Mouse (Mus musculus): ENCODE data around the gene Bhlha15. TPM values are rescaled to one million over a fixed set of nuclear protein-coding genes. Genes with fewer than 3 reads are reported as not detected.
A peak's percentile ranks its signal among the peaks of the same experiment; 100 is the strongest.

Gene Bhlha15
- 1.3 TPM in 2 replicates for polyA plus RNA-seq (2016; fragmentation: Nextera tagmentation; extraction: Ambion mirVana)

DNA sequence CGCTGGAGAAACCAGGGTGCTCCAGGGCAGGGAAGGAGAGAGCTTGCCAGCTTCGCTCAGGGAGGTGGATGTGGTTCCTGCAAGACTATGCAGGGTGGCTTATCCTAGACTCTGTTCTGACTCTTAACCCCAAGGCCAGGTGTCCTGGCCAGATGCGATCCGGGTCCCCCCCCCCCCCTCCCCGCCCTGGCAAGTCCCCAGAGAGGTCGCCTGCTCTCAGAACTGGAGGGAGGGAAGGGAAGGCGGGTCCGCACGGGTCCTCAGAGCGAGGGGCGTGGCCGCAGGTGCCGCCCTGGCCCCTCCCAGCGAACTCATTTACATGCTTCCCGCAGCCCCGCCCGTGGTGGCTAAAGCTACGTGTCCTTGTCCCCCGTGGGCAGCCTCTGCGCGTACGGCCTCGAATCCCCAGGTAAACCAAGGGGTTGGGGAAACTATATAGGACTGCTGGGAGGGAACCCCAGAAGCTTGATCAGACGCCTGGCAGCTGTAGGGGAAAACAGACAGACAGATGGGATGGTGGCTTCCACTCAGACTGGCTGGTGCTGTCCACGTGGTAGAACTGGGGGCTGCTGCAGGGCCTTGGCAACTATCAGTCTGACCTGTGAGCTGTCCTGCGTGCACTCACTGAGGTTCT lies at the start of gene Bhlha15:
Gene Bhlha15 (plus strand): TSS at position 337 of the 634 bp plus-strand sequence.
- Histone ChIP-seq H3K27me3 (ENCODE audit: insufficient read depth, poor library complexity, severe bottlenecking) (no peaks in the 10 kb centered on the region), H3K9me3 (no peaks in the 10 kb centered on the region), H3K4me3 (peak within 1 kb of the TSS; percentile 56), H3K4me1 (peaks cover 56% of the 10 kb centered on the region), H3K36me3 (peaks cover 14% of the 10 kb centered on the region), H3K27ac (peak within 1 kb of the TSS; percentile 70)
- DNase-seq (ENCODE audit: low spot score), result peak; percentile 91
- WGBS, result 2% methylated on average over 22 of the region's 26 CpGs

DNA sequence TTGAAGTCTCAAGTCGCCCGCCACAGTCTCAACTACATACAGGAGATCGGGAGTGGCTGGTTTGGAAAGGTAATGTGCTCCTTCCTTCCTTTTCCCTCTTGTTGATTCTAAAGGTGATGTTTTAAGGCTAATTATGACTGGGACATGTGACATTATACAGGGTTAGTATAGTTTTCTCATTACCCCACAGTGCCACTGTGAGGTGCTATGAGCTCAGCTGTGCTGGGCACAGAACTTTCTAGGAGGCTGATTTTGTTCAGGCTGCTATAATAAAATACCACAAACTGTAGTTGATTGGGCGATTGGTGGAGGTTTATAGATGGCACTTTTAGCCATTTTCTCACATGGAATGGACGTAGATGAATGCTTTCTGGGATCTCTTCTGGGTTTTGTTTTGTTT lies 46.6 kb upstream of the Bhlha15 start:
- H3K36me3 ChIP-seq, result peaks cover 42% of the 10 kb centered on the region
- DNase-seq (ENCODE audit: low spot score), result no peak
- H3K27ac ChIP-seq, result no peak overlapping the region
- WGBS, result 88% methylated on average over 5 of the region's 5 CpGs
- no peaks in the 10 kb centered on the region for H3K9me3 ChIP-seq
- H3K4me1 ChIP-seq, result no peaks in the 10 kb centered on the region
- no peaks in the 10 kb centered on the region for H3K27me3 ChIP-seq (ENCODE audit: insufficient read depth, poor library complexity, severe bottlenecking)
- no peak overlapping the region for H3K4me3 ChIP-seq

DNA sequence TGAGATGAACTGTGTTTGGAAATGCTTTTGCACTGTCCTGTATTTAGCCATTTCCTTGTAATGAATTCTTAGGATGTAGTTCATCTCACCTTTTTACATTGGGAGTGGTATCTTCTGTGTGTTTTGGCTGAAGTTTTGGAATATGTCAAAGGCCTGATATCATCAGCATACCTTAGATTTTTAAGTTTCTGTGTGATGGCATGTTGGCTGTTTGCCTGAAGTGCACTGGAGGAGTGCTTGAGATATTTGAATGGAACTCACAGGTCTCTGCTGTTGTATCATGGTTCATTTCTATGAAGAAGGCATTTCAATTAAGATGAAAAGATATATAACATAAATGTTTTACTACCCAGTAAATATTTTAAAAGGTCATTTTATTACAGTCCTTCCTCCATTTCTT lies 43.2 kb upstream of the Bhlha15 start:
- no peak for DNase-seq (ENCODE audit: low spot score)
- Histone ChIP-seq H3K27ac (no peak overlapping the region), H3K4me3 (no peak overlapping the region), H3K36me3 (peaks cover 53% of the 10 kb centered on the region), H3K4me1 (no peaks in the 10 kb centered on the region), H3K9me3 (no peaks in the 10 kb centered on the region), H3K27me3 (ENCODE audit: insufficient read depth, poor library complexity, severe bottlenecking) (no peaks in the 10 kb centered on the region)

DNA sequence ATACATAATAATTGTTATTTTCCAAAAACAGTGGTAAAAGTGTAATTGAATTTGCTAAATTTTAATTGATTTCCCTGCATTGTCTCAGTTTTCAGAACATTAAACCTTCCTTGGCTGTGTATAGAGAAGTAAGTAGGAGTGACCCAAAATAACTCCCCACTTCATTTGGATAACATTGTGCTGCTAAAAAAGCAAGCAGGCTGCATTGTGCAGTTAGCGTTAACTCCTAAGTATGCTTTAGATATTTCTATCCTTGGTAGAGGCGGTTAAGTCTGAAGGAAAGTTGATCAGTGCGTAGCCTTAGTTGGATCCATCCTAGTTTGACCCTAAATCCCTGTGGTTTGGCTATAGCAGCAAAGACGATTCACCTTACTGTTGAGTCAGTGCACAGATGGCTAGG lies 40.6 kb upstream of the Bhlha15 start:
- H3K27ac ChIP-seq, result no peak overlapping the region
- H3K36me3 ChIP-seq, result peaks cover 49% of the 10 kb centered on the region
- no peak overlapping the region for H3K4me3 ChIP-seq
- no peaks in the 10 kb centered on the region for H3K27me3 ChIP-seq (ENCODE audit: insufficient read depth, poor library complexity, severe bottlenecking)
- 88% methylated on average over 4 of the region's 4 CpGs for WGBS
- no peaks in the 10 kb centered on the region for H3K9me3 ChIP-seq
- no peak for DNase-seq (ENCODE audit: low spot score)
- no peaks in the 10 kb centered on the region for H3K4me1 ChIP-seq

DNA sequence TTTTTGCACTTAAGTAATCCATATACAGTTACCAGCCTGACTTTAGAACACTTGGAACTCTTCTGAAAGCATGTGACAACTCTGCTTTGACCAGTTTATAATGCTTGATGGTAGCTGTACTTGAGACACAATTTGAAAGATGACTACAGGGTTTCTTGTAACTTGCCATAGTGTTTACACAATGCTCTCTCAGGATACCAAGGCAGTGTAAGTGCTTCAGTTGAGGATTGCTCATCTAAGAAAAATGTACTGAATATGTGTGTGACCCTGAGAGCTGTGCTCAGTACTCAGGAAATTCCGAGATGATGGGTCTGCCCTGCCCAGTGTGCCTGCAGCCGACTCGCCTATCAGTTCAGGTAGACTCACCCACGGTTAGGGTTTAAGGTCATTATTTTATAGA lies 38.8 kb upstream of the Bhlha15 start:
- Histone ChIP-seq H3K4me1 (no peaks in the 10 kb centered on the region), H3K9me3 (no peaks in the 10 kb centered on the region), H3K4me3 (no peak overlapping the region), H3K27ac (no peak overlapping the region), H3K36me3 (peaks cover 41% of the 10 kb centered on the region), H3K27me3 (ENCODE audit: insufficient read depth, poor library complexity, severe bottlenecking) (no peaks in the 10 kb centered on the region)
- DNase-seq (ENCODE audit: low spot score), result no peak
- whole genome bisulfite sequencing, result 85% methylated on average over 4 of the region's 4 CpGs

DNA sequence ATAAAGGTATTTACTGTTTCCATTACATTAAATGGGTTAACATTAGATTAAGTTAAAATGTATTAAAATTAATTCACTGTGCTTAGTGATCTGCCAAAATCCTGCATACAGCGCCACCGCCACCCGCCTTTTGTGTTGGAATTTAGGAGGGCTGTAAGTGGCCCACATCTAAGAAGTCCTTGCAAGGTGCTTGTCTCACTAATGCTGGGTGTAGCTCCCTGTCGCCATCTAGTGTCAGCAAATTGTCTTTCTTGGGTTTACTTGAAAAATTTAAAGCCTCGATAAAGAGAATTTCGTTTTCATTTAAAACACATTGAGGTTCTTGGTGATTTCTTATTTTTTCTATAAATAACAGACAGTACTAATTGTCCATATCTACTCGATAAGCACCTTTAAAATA lies 35.6 kb upstream of the Bhlha15 start:
- Histone ChIP-seq H3K9me3 (no peaks in the 10 kb centered on the region), H3K27me3 (ENCODE audit: insufficient read depth, poor library complexity, severe bottlenecking) (no peaks in the 10 kb centered on the region), H3K36me3 (peaks cover 45% of the 10 kb centered on the region), H3K27ac (no peak overlapping the region), H3K4me1 (peaks cover 8% of the 10 kb centered on the region), H3K4me3 (no peak overlapping the region)
- WGBS, result 37% methylated on average over 7 of the region's 7 CpGs
- DNase-seq (ENCODE audit: low spot score), result no peak

DNA sequence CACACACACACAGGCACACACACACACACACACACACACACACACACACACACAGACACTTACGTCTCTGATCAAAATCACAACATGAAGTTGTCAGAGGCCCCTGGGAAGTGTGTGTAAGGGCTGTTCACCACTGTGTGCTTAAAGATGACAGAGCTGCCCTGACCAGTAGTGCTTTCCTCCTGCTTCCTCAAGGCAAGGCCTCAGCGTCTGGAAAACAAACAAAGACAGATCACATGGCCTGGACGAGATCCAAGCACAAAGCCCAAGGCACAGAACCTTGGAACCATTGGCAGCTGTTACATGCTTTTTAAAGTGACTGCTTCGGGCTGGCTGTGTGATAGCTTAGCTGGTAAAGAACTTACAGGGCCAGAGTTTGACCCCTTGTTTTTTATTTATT lies 31.5 kb upstream of the Bhlha15 start:
- Histone ChIP-seq H3K36me3 (peaks cover 32% of the 10 kb centered on the region), H3K4me1 (peaks cover 24% of the 10 kb centered on the region), H3K9me3 (no peaks in the 10 kb centered on the region), H3K27ac (no peak overlapping the region), H3K27me3 (ENCODE audit: insufficient read depth, poor library complexity, severe bottlenecking) (no peaks in the 10 kb centered on the region), H3K4me3 (no peak overlapping the region)
- no peak for DNase-seq (ENCODE audit: low spot score)
- WGBS, result 55% methylated on average over 4 of the region's 4 CpGs

DNA sequence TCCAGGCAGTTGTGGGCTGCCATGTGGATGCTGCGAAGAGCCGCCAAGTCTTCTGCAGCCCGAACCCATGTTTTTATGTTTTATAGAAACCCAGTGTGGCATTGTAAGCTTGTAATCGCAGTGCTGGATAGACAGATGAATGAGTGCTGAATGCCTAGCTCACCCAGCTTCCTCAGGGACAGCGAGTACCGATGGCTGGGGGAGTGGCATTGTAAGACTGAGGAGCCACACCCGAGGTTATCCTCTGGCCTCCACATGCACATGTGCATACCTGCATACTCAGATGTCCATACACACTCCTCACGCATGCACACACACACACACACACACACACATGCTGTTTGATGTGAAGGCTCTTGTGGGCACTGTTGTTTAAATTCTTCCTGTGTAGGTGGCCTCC lies 30.9 kb upstream of the Bhlha15 start:
- H3K27ac ChIP-seq, result no peak overlapping the region
- 92% methylated on average over 8 of the region's 8 CpGs for WGBS

DNA sequence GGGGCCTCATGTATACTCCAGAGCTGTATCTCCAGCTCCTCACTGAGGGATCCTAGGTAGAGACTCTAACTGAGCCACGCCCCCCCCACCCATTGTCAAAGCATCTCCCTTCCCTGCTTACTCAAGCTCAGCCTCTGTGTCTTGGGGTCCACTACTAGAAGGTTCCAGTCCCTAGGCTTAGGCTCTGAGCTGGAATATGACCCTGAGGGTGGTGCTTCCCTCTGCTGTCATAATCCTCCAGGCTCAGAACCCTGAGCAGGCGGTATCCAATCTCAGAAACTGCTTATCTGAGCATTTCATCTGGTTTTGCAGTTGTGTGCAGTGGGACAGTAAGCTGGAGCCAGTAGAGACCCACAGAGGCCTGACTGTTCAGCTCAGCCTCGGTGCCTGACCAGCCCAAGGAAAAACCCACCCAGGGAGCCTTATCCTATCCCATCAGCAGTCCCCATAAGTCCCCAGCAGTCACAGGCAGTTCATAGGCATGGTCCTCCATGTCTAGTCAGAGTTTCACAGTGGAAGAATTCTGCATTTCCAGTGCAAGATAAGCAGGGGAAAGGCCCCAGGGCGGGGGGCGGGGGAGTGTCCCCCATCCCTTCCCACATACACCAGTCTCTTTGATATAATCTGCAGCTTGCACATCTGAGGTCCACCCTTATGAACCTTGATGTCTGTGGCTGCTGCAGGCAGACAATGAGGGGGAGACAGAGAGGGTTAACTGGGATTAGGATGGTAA lies 27.8 kb upstream of the Bhlha15 start:
- Histone ChIP-seq H3K4me3 (no peak overlapping the region), H3K27me3 (ENCODE audit: insufficient read depth, poor library complexity, severe bottlenecking) (no peaks in the 10 kb centered on the region), H3K27ac (no peak overlapping the region), H3K9me3 (no peaks in the 10 kb centered on the region), H3K4me1 (peaks cover 21% of the 10 kb centered on the region), H3K36me3 (peaks cover 46% of the 10 kb centered on the region)
- WGBS, result 75% methylated on average over 5 of the region's 5 CpGs
- DNase-seq (ENCODE audit: low spot score), result no peak

More for the DNA sequence above, 30.9 kb upstream of the Bhlha15 start:
- Histone ChIP-seq H3K36me3 (peaks cover 37% of the 10 kb centered on the region), H3K4me3 (no peak overlapping the region), H3K9me3 (no peaks in the 10 kb centered on the region), H3K27me3 (ENCODE audit: insufficient read depth, poor library complexity, severe bottlenecking) (no peaks in the 10 kb centered on the region), H3K4me1 (peaks cover 24% of the 10 kb centered on the region)
- no peak for DNase-seq (ENCODE audit: low spot score)

DNA sequence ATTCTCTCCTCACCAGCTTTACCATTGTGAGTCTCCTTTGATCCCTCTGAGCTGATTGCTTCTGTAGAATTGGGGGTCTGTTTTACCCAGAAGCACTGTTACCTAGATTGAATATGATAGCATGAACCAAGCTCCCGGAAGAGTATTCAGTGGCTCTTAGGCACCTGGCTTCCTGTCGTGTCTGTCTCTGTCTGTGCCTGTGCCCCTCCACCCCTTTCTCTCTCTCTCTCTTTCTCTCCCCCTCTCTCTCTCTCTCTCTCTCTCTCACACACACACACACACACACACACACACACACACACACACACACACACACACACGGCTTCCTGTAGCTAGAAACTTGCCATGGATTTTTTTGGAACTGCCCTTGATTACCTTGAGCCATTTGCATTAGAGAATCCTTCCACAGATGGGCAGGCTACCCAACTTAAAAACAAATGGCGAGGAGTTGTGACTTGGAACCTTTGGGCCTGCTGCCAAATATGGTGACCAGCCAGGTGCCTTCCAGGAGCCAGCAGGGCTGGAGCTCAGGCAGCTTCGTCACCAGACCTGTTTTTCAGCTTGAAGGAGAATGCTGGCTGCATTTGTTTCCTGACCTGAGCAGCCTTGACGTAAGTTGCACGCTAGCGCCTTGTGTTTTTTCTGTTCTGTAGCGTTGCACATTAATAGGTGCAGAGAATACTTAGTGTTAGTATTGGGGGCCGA lies 27.1 kb upstream of the Bhlha15 start:
- no peak overlapping the region for H3K27ac ChIP-seq
- peaks cover 16% of the 10 kb centered on the region; the same call in 1 of the 2 replicates for H3K4me1 ChIP-seq
- H3K36me3 ChIP-seq, result peaks cover 41% of the 10 kb centered on the region
- H3K9me3 ChIP-seq, result no peaks in the 10 kb centered on the region
- 85% methylated on average over 10 of the region's 10 CpGs for WGBS
- H3K4me3 ChIP-seq, result no peak overlapping the region
- no peak for DNase-seq (ENCODE audit: low spot score)
- H3K27me3 ChIP-seq (ENCODE audit: insufficient read depth, poor library complexity, severe bottlenecking), result no peaks in the 10 kb centered on the region

DNA sequence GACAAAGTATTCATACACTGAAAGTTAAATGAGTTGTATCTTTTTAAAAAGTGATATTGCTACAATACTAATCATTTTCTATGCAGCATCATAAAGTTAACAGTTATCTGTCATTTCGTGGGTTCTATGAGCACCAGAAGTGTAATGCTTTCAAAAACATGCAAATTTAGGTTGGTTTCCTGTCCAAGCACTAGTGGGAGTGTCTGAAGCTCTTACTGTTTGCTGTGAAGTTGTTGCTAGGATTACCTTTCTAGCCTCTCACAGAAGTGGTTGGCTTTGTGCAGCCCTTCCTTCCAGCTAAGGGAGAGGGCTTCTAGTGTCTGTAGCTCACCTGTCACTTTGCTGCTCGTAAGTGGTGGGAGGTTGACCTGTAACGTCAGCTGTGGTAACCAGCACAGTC lies 24.3 kb upstream of the Bhlha15 start:
- H3K36me3 ChIP-seq, result peaks cover 47% of the 10 kb centered on the region
- DNase-seq (ENCODE audit: low spot score), result no peak
- 78% methylated on average over 3 of the region's 3 CpGs for WGBS
- H3K9me3 ChIP-seq, result no peaks in the 10 kb centered on the region
- H3K4me1 ChIP-seq, result peaks cover 16% of the 10 kb centered on the region; the same call in 1 of the 2 replicates
- no peaks in the 10 kb centered on the region for H3K27me3 ChIP-seq (ENCODE audit: insufficient read depth, poor library complexity, severe bottlenecking)
- no peak overlapping the region for H3K4me3 ChIP-seq
- H3K27ac ChIP-seq, result no peak overlapping the region

DNA sequence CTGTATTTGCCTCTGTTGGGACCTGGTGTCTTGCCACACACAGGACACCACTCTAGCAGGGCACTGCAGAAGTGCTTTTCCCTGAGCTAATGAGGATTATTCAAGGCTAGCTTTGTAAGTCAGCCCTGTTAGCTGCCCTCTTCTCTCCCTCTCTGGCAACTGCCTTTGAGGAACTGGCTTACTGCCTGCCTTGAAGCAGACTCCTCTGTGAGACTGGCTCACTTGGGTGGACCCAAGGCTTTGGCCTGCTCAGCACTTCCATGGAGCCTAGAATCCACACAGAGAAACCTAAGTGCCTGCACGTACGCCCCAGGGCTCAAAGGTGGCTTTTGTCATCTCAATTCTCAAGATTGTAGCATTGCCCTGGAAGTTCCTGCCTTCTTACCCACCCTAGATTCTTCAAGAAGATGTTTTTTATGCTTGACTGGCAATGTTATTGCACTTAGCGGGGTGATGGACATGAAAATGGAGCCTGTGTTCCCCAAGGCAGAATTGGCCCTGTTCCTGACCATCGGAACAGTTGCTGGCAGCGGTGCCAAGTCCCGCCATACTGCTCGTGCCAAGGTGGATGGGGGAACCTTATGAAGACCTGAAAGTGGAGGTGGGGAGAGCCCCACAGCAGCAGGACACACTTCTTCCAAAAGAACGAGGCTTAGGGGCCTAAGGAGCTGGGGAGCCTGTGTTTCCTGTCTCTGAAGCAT lies 20.7 kb upstream of the Bhlha15 start:
- Histone ChIP-seq H3K9me3 (no peaks in the 10 kb centered on the region), H3K27me3 (ENCODE audit: insufficient read depth, poor library complexity, severe bottlenecking) (no peaks in the 10 kb centered on the region), H3K27ac (no peak overlapping the region), H3K4me1 (no peaks in the 10 kb centered on the region), H3K36me3 (peaks cover 69% of the 10 kb centered on the region), H3K4me3 (no peak overlapping the region)
- DNase-seq (ENCODE audit: low spot score), result no peak
- 90% methylated on average over 8 of the region's 8 CpGs for WGBS

DNA sequence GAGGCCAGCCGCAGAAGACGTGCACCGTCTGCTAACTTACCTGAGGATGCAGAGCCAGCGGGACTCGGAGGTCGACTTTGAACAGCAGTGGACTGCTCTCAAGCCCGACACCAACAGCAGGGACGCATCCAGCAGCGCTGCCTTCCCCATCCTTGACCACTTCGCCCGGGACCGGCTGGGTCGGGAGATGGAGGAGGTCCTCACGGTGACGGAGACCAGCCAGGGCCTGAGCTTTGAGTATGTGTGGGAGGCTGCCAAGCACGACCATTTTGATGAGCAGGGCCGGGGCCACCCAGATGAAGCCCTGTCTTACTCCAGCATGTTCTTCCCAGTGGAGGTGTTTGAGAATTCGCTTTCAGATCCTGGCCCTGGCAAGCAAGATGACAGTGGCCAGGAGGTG lies 16.4 kb upstream of the Bhlha15 start:
- H3K4me1 ChIP-seq, result 0 out of 2 replicates have a peak, but pooled peaks cover 6% of the 10 kb centered on the region
- H3K27me3 ChIP-seq (ENCODE audit: insufficient read depth, poor library complexity, severe bottlenecking), result no peaks in the 10 kb centered on the region
- peaks cover 89% of the 10 kb centered on the region for H3K36me3 ChIP-seq
- no peak overlapping the region for H3K27ac ChIP-seq
- 91% methylated on average over 18 of the region's 18 CpGs for WGBS
- no peak overlapping the region for H3K4me3 ChIP-seq
- H3K9me3 ChIP-seq, result no peaks in the 10 kb centered on the region
- no peak for DNase-seq (ENCODE audit: low spot score)
